Mouse (Mus musculus) ES-Bruce4 (cell line): ENCODE results near the gene Apc2.

Experiments used
- CTCF ChIP-seq: IDR thresholded peaks from one replicate; pipeline ENCODE4 v1.8.1; 2011; ENCODE audit warnings: low read depth, low read length
- EP300 ChIP-seq: IDR thresholded peaks from 2 replicates; pipeline ENCODE4 v1.6.1; 2011; ENCODE audit warnings: low read depth, low read length; ENCODE audit not compliant: insufficient read depth

GRCm38 (mm10) chr10:80304458-80304857 is 8.7 kb downstream of the Apc2 start:
- no peak for TF ChIP-seq CTCF
- TF ChIP-seq EP300 = no peak
